Mouse (Mus musculus): ENCODE data around the gene Slc38a4. TPM values are rescaled to one million over a fixed set of nuclear protein-coding genes. Genes with fewer than 3 reads are reported as not detected.

Slc38a4 gene
- polyA plus RNA-seq, 1 experiment, result 0.04 TPM

- H3K79me2 ChIP-seq (ENCODE audit: control insufficient read depth, insufficient read depth), result no peaks in the 10 kb centered on the region
- no peaks in the 10 kb centered on the region for H3K36me3 ChIP-seq (ENCODE audit: control insufficient read depth, insufficient read depth)
- no peak overlapping the region for H3ac ChIP-seq (ENCODE audit: control insufficient read depth, insufficient read length)
- H3K4me3 ChIP-seq, result no peak overlapping the region
- no peaks in the 10 kb centered on the region for H3K27me3 ChIP-seq (ENCODE audit: control insufficient read depth, insufficient read depth, insufficient read length)
- TF ChIP-seq MYOG (IDR thresholded peaks at IDR 0.05; ENCODE audit: control insufficient read depth in 1 of 3, insufficient read depth in 1 of 3, insufficient read length in 2 of 3, low read depth in 2 of 3), result no peak
- TF ChIP-seq TCF12 (IDR thresholded peaks at IDR 0.05; ENCODE audit: insufficient read depth, poor library complexity, severe bottlenecking), result no peak
- no peak overlapping the region for H3K4me2 ChIP-seq (ENCODE audit: low read depth)
These were observed 7.5 kb upstream of the Slc38a4 start for GRCm38 (mm10) chr15:97063211-97063610.

- Histone ChIP-seq H3K79me2 (ENCODE audit: control insufficient read depth, insufficient read depth) (no peaks in the 10 kb centered on the region), H3K36me3 (ENCODE audit: control insufficient read depth, insufficient read depth) (no peaks in the 10 kb centered on the region), H3K27me3 (ENCODE audit: control insufficient read depth, insufficient read depth, insufficient read length) (no peaks in the 10 kb centered on the region), H3K4me3 (no peak overlapping the region), H3K4me2 (ENCODE audit: low read depth) (no peak overlapping the region), H3ac (ENCODE audit: control insufficient read depth, insufficient read length) (no peak overlapping the region)
- no peak for TF ChIP-seq POLR2A (IDR thresholded peaks at IDR 0.05; ENCODE audit: insufficient read length, low read depth)
- TF ChIP-seq CEBPB (IDR thresholded peaks at IDR 0.05; ENCODE audit: insufficient read depth, poor library complexity, severe bottlenecking), result no peak
- no peak for TF ChIP-seq MYOG (IDR thresholded peaks at IDR 0.05; ENCODE audit: control insufficient read depth in 1 of 3, insufficient read depth in 1 of 3, insufficient read length in 2 of 3, low read depth in 2 of 3)
- TF ChIP-seq TCF3 (IDR thresholded peaks at IDR 0.05; ENCODE audit: insufficient read length, low read depth), result no peak
- no peak for TF ChIP-seq E2F4 (IDR thresholded peaks at IDR 0.05; ENCODE audit: insufficient read depth)
- TF ChIP-seq MYOD1 (IDR thresholded peaks at IDR 0.05; ENCODE audit: control insufficient read depth in 1 of 3, insufficient read length in 2 of 3, low read depth in 2 of 3), result no peak
- TF ChIP-seq MAX (IDR thresholded peaks at IDR 0.05; ENCODE audit: low read depth), result no peak
- TF ChIP-seq SRF (IDR thresholded peaks at IDR 0.05; ENCODE audit: control insufficient read depth, insufficient read length, low read depth), result no peak
- TF ChIP-seq REST (IDR thresholded peaks at IDR 0.05; ENCODE audit: insufficient read depth, insufficient read length), result no peak
- no peak for TF ChIP-seq POLR2AphosphoS2 (IDR thresholded peaks at IDR 0.05; ENCODE audit: insufficient read length, low read depth)
- no peak for TF ChIP-seq USF1 (IDR thresholded peaks at IDR 0.05; ENCODE audit: low read depth)
- TF ChIP-seq TCF12 (IDR thresholded peaks at IDR 0.05; ENCODE audit: insufficient read depth, poor library complexity, severe bottlenecking), result no peak
These were observed 5.2 kb upstream of the Slc38a4 start for GRCm38 (mm10) chr15:97060973-97061372.

GRCm38 (mm10) chr15:97060571-97060970 is 4.8 kb upstream of the Slc38a4 start:
- no peak for TF ChIP-seq REST (IDR thresholded peaks at IDR 0.05; ENCODE audit: insufficient read depth, insufficient read length)
- no peak for TF ChIP-seq CEBPB (IDR thresholded peaks at IDR 0.05; ENCODE audit: insufficient read depth, poor library complexity, severe bottlenecking)
- TF ChIP-seq POLR2A (IDR thresholded peaks at IDR 0.05; ENCODE audit: insufficient read length, low read depth), result no peak
- no peak for TF ChIP-seq USF1 (IDR thresholded peaks at IDR 0.05; ENCODE audit: low read depth)
- TF ChIP-seq MYOD1 (IDR thresholded peaks at IDR 0.05; ENCODE audit: control insufficient read depth in 1 of 3, insufficient read length in 2 of 3, low read depth in 2 of 3), result no peak
- no peak for TF ChIP-seq TCF3 (IDR thresholded peaks at IDR 0.05; ENCODE audit: insufficient read length, low read depth)
- TF ChIP-seq E2F4 (IDR thresholded peaks at IDR 0.05; ENCODE audit: insufficient read depth), result no peak
- TF ChIP-seq POLR2AphosphoS2 (IDR thresholded peaks at IDR 0.05; ENCODE audit: insufficient read length, low read depth), result no peak
- no peak for TF ChIP-seq MYOG (IDR thresholded peaks at IDR 0.05; ENCODE audit: control insufficient read depth in 1 of 3, insufficient read depth in 1 of 3, insufficient read length in 2 of 3, low read depth in 2 of 3)
- no peak for TF ChIP-seq MAX (IDR thresholded peaks at IDR 0.05; ENCODE audit: low read depth)
- TF ChIP-seq SRF (IDR thresholded peaks at IDR 0.05; ENCODE audit: control insufficient read depth, insufficient read length, low read depth), result no peak
- TF ChIP-seq TCF12 (IDR thresholded peaks at IDR 0.05; ENCODE audit: insufficient read depth, poor library complexity, severe bottlenecking), result no peak

GRCm38 (mm10) chr15:97060102-97060501 is 4.3 kb upstream of the Slc38a4 start:
- Histone ChIP-seq H3K79me2 (ENCODE audit: control insufficient read depth, insufficient read depth) (no peaks in the 10 kb centered on the region), H3ac (ENCODE audit: control insufficient read depth, insufficient read length) (no peak overlapping the region), H3K27me3 (ENCODE audit: control insufficient read depth, insufficient read depth, insufficient read length) (no peaks in the 10 kb centered on the region), H3K4me3 (no peak overlapping the region), H3K4me2 (ENCODE audit: low read depth) (no peak overlapping the region), H3K36me3 (ENCODE audit: control insufficient read depth, insufficient read depth) (no peaks in the 10 kb centered on the region)
- TF ChIP-seq CEBPB (IDR thresholded peaks at IDR 0.05; ENCODE audit: insufficient read depth, poor library complexity, severe bottlenecking) (no peak), MYOG (IDR thresholded peaks at IDR 0.05; ENCODE audit: control insufficient read depth in 1 of 3, insufficient read depth in 1 of 3, insufficient read length in 2 of 3, low read depth in 2 of 3) (no peak), POLR2A (IDR thresholded peaks at IDR 0.05; ENCODE audit: insufficient read length, low read depth) (no peak), E2F4 (IDR thresholded peaks at IDR 0.05; ENCODE audit: insufficient read depth) (no peak), POLR2AphosphoS2 (IDR thresholded peaks at IDR 0.05; ENCODE audit: insufficient read length, low read depth) (no peak), MYOD1 (IDR thresholded peaks at IDR 0.05; ENCODE audit: control insufficient read depth in 1 of 3, insufficient read length in 2 of 3, low read depth in 2 of 3) (no peak), TCF12 (IDR thresholded peaks at IDR 0.05; ENCODE audit: insufficient read depth, poor library complexity, severe bottlenecking) (no peak), SRF (IDR thresholded peaks at IDR 0.05; ENCODE audit: control insufficient read depth, insufficient read length, low read depth) (no peak), USF1 (IDR thresholded peaks at IDR 0.05; ENCODE audit: low read depth) (no peak), TCF3 (IDR thresholded peaks at IDR 0.05; ENCODE audit: insufficient read length, low read depth) (no peak), MAX (IDR thresholded peaks at IDR 0.05; ENCODE audit: low read depth) (no peak), REST (IDR thresholded peaks at IDR 0.05; ENCODE audit: insufficient read depth, insufficient read length) (no peak)

More at GRCm38 (mm10) chr15:97060571-97060970, 4.8 kb upstream of the Slc38a4 start:
- no peaks in the 10 kb centered on the region for H3K27me3 ChIP-seq (ENCODE audit: control insufficient read depth, insufficient read depth, insufficient read length)
- no peaks in the 10 kb centered on the region for H3K79me2 ChIP-seq (ENCODE audit: control insufficient read depth, insufficient read depth)
- no peak overlapping the region for H3ac ChIP-seq (ENCODE audit: control insufficient read depth, insufficient read length)
- H3K36me3 ChIP-seq (ENCODE audit: control insufficient read depth, insufficient read depth), result no peaks in the 10 kb centered on the region
- H3K4me3 ChIP-seq, result no peak overlapping the region
- H3K4me2 ChIP-seq (ENCODE audit: low read depth), result no peak overlapping the region

Data from myocyte (in vitro differentiated cells).